Mouse (Mus musculus) lung, postnatal 0 days (tissue): ENCODE results near the gene Zfp618. TPM values are rescaled to one million over a fixed set of nuclear protein-coding genes. Genes with fewer than 3 reads are reported as not detected.

Experiments
- ATAC-seq: fragments of 200-750 bp; cut with Nextera tagmentation; 2 replicates; pipeline ENCODE4 v1.8.0; 2017; ENCODE audit warnings: moderate library complexity
- DNase-seq: peaks from one replicate; pipeline ENCODE4 v3.0.0-alpha.2; 2016; ENCODE audit warnings: low spot score
- H3K27ac ChIP-seq: fragments of 300-500 bp; sonication (generic); 2 replicates; pipeline ENCODE4 v1.5.1; 2014; ENCODE audit warnings: antibody characterized with exemption, mild to moderate bottlenecking, low read length, mixed read lengths
- H3K27me3 ChIP-seq: fragments of 300-500 bp; sonication (generic); replicated peaks from 2 replicates; pipeline ENCODE4 v1.6.1; 2014; ENCODE audit warnings: low read length, mixed read lengths; ENCODE audit not compliant: insufficient read depth
- H3K36me3 ChIP-seq: fragments of 300-500 bp; sonication (generic); 2 replicates; pipeline ENCODE4 v1.6.1; 2014; ENCODE audit warnings: low read length, mixed read lengths; ENCODE audit not compliant: insufficient read depth
- H3K4me1 ChIP-seq: fragments of 300-500 bp; sonication (generic); 2 replicates; pipeline ENCODE4 v1.6.1; 2014; ENCODE audit warnings: antibody characterized with exemption, low read depth, low read length, mixed read lengths; ENCODE audit not compliant: insufficient read depth
- H3K4me2 ChIP-seq: fragments of 300-500 bp; sonication (generic); replicated peaks from 2 replicates; pipeline ENCODE4 v1.6.1; 2014; ENCODE audit warnings: low read depth, mild to moderate bottlenecking, low read length, moderate library complexity, mixed read lengths
- H3K4me3 ChIP-seq: fragments of 300-500 bp; sonication (generic); 2 replicates; pipeline ENCODE4 v1.5.1; 2014; ENCODE audit warnings: low read depth, low read length
- H3K9ac ChIP-seq: fragments of 300-500 bp; sonication (generic); replicated peaks from 2 replicates; pipeline ENCODE4 v1.6.1; 2014; ENCODE audit warnings: low read depth, mild to moderate bottlenecking
- H3K9me3 ChIP-seq: fragments of 300-500 bp; sonication (generic); 2 replicates; pipeline ENCODE4 v1.6.1; 2016; ENCODE audit warnings: low read length, mixed read lengths
- CTCF ChIP-seq: IDR thresholded peaks from 2 replicates; pipeline ENCODE4 v1.5.1; 2016; ENCODE audit warnings: antibody characterized with exemption, mild to moderate bottlenecking
- EP300 ChIP-seq: IDR thresholded peaks from 2 replicates; pipeline ENCODE4 v1.6.1; 2016; ENCODE audit warnings: antibody characterized with exemption, mild to moderate bottlenecking, control low read depth
- WGBS: fragments of 180-500 bp; shearing (Covaris S2); extraction: QIAGEN DNeasy Blood & Tissue Kit; methylation state at CpG from one replicate; pipeline ENCODE4 v1.1.7; 2014; 5-methylcytosine and 5-hydroxymethylcytosine counted together
- polyA plus RNA-seq: library from polyadenylated mRNA; unstranded; fragments of >200 nt; fragmentation: Nextera tagmentation; extraction: Ambion mirVana; gene quantifications from 2 replicates; pipeline ENCODE4 v1.2.1, GENCODE M21; 2015

Zfp618 gene
- polyA plus RNA-seq, 1 experiment from 2014 or later: 7.9 TPM

GRCm38 (mm10) chr4:63170061-63170460 is 204.7 kb downstream of the Zfp618 start:
- WGBS: 79% methylated on average over 4 of the region's 4 CpGs
- H3K36me3 ChIP-seq: no peaks in the 10 kb centered on the region
- H3K9ac ChIP-seq: no peak overlapping the region
- no peak overlapping the region for H3K27ac ChIP-seq
- H3K9me3 ChIP-seq: no peaks in the 10 kb centered on the region
- H3K4me2 ChIP-seq: no peak overlapping the region
- TF ChIP-seq CTCF: no peak
- no peak for TF ChIP-seq EP300
- ATAC-seq (no peak), DNase-seq (no peak)
- H3K4me1 ChIP-seq: no peaks in the 10 kb centered on the region
- H3K27me3 ChIP-seq: no peaks in the 10 kb centered on the region
- H3K4me3 ChIP-seq: no peak overlapping the region

- no peaks in the 10 kb centered on the region for H3K27me3 ChIP-seq
Observed at GRCm38 (mm10) chr4:63171122-63171521, 205.7 kb downstream of the Zfp618 start.

DNA sequence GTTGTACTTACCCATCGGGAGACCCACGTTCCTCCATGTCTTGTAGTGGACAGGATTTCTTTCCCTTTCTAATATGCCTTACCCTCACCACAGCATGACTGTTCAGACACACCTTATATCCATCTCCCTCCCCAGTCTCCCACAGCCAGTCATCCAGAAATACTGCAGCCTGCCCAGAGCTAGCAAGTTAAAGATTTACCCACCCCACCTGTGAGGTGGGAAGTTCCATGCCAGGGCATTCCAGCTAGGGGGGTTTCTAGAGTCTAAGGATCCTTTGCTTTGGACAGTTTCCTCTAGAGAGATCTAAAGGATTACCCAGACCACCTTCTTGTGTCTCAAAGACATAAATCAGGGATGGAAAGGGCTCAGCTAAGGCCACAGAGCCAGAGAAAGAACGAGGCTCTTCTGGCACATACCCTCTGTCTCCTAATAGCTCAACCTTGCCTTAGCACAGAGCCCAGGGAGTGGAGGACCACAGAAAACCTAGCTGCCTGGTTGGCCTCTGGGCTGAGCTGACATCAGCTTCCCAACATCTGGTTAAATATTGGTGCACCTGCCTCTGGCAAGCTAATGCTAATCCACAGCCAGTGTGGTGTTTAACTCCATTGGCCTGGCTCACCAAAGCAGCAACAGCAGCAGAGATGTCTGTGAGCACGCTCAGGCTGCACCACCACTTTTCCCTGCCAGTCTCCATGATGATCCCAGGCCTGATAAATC is 206.8 kb downstream of the Zfp618 start, which contains the start of gene Kif12:
Gene Kif12, minus strand, starts transcription at position 163 of the 717 bp plus-strand sequence.
- Histone ChIP-seq H3K9ac (no peak within 1 kb of the TSS), H3K27ac (no peak within 1 kb of the TSS), H3K9me3 (no peaks in the 10 kb centered on the region), H3K4me1 (no peaks in the 10 kb centered on the region), H3K27me3 (no peaks in the 10 kb centered on the region), H3K36me3 (no peaks in the 10 kb centered on the region), H3K4me3 (no peak within 1 kb of the TSS), H3K4me2 (no peak within 1 kb of the TSS)
- ATAC-seq (no peak), DNase-seq (no peak)
- 56% methylated on average over 4 of the region's 4 CpGs for WGBS
- no peak for TF ChIP-seq EP300
- no peak for TF ChIP-seq CTCF

More at GRCm38 (mm10) chr4:63171122-63171521, 205.7 kb downstream of the Zfp618 start:
- Histone ChIP-seq H3K4me2 (no peak overlapping the region), H3K4me1 (no peaks in the 10 kb centered on the region), H3K4me3 (no peak overlapping the region), H3K36me3 (no peaks in the 10 kb centered on the region), H3K27ac (no peak overlapping the region), H3K9me3 (no peaks in the 10 kb centered on the region), H3K9ac (no peak overlapping the region)
- 24% methylated on average over 24 of the region's 24 CpGs for WGBS
- no peak for TF ChIP-seq EP300
- no peak for TF ChIP-seq CTCF
- no peak for ATAC-seq
- DNase-seq: no peak

DNA sequence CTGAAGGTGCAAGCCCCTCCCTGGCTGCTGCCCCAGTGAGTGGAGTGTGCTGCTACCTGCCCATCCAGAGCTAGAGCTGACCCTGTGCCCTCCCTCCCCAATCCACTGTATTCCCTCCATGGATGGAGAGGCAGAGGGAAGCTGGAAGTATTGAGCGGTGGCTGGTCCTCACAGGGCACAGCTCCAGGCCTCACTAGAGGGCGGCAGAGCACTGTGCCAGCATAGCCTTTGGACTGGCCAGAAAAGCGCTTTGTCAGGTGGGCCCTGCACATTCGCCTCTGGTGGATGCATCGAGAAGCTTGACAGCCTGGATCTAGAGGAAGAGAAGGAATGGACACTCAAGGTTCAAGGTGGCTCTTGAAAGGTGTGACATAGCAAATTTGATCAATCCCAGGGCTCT is 216.2 kb downstream of the Zfp618 start:
- H3K4me3 ChIP-seq: no peak overlapping the region
- peak; percentile 44; the same call in 1 of the 2 replicates for ATAC-seq
- no peak overlapping the region for H3K4me2 ChIP-seq
- no peaks in the 10 kb centered on the region for H3K36me3 ChIP-seq
- no peaks in the 10 kb centered on the region for H3K9me3 ChIP-seq
- TF ChIP-seq CTCF: peak; percentile 97
- TF ChIP-seq EP300: no peak
- peak; percentile 80 for DNase-seq
- H3K27me3 ChIP-seq: no peaks in the 10 kb centered on the region
- 7% methylated on average over 5 of the region's 5 CpGs for WGBS
- H3K9ac ChIP-seq: no peak overlapping the region
- H3K4me1 ChIP-seq: no peaks in the 10 kb centered on the region
- H3K27ac ChIP-seq: no peak overlapping the region

DNA sequence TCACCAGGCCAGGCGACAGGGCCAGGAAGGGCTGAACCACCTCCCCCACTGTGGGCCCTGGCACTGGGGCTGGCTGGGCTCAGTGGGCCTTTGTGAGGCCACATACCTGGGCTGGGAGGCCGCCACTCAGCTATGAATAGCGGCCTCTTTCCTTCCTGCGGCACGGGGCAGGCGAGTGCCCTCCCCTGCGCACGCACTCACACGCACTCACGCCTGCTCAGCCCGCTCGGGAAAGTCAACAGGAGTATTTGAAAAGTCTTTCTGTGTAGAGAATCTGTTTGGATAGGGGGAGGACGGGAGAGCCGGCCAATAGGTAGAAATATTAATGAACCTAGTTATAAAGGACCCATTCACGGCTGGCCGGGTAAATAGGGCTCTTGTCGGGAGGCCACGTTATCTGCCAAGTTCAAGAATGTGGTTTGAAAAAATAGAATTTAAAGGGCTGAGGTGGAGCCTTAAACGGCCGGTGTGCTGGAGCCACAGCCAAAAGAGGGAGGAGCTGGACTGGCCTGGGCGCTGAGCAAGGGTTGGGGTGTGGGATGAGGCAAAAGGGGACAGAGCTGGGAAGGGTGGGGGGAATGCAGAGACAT is 221.0 kb downstream of the Zfp618 start:
- peak; percentile 93 for ATAC-seq
- WGBS: 35% methylated on average over 21 of the region's 21 CpGs

More for the DNA sequence above, 221.0 kb downstream of the Zfp618 start:
- H3K4me1 ChIP-seq: no peaks in the 10 kb centered on the region
- H3K4me2 ChIP-seq: peak overlapping the region; percentile 25; the same call in 1 of the 2 replicates
- H3K4me3 ChIP-seq: no peak overlapping the region
- H3K27me3 ChIP-seq: no peaks in the 10 kb centered on the region
- H3K36me3 ChIP-seq: no peaks in the 10 kb centered on the region
- H3K9me3 ChIP-seq: no peaks in the 10 kb centered on the region
- TF ChIP-seq EP300 (peak; percentile 31; the same call in 1 of the 2 replicates), CTCF (no peak; the same call in 1 of the 2 replicates)
- no peak overlapping the region for H3K9ac ChIP-seq
- peak; percentile 90 for DNase-seq
- peak overlapping the region; percentile 57; the same call in 1 of the 2 replicates for H3K27ac ChIP-seq

Other genes starting within 250 kb of the Zfp618 start
- gene Ambp, start 189.2 kb downstream of the Zfp618 start, polyA plus RNA-seq: 0.11 and 0.33 TPM in 2 replicates
- gene Kif12, start 206.6 kb downstream of the Zfp618 start, polyA plus RNA-seq: not detected in 2 replicates
- gene Col27a1, start 248.4 kb downstream of the Zfp618 start, polyA plus RNA-seq: 7.2 and 9.1 TPM in 2 replicates